Mouse (Mus musculus): ENCODE measurements at regions not wholly inside any gene's neighbourhood (a gene's known extent, or its start where the extent isn't known, plus 50 kb on each side); places are given as distances from the start of the nearest gene placed in this dataset.

- TF ChIP-seq CTCF (IDR thresholded peaks at IDR 0.05) (no peak), EP300 (IDR thresholded peaks at IDR 0.05) (no peak)
Observed at GRCm38 (mm10) chr4:124409279-124409678, 201.3 kb downstream of the 3100002H09Rik start.

Data from lung, postnatal 0 days (tissue).